Mouse (Mus musculus) small intestine, adult 2 months (tissue): ENCODE results near the gene Nadsyn1.

ENCODE experiments used
- CTCF ChIP-seq: fragments of 200-500 bp; IDR thresholded peaks from 2 replicates; pipeline ENCODE4 v1.5.1; 2012; ENCODE audit warnings: low read depth, mild to moderate bottlenecking, control low read depth, inconsistent platforms, low read length, moderate library complexity, mixed read lengths; ENCODE audit not compliant: insufficient replicate concordance, insufficient read length; ENCODE audit errors: extremely low read depth
- POLR2A ChIP-seq: fragments of 200-500 bp; IDR thresholded peaks from 2 replicates; pipeline ENCODE4 v1.6.1; 2012; ENCODE audit warnings: low read depth, mild to moderate bottlenecking, control low read depth, inconsistent platforms, low read length, moderate library complexity

DNA sequence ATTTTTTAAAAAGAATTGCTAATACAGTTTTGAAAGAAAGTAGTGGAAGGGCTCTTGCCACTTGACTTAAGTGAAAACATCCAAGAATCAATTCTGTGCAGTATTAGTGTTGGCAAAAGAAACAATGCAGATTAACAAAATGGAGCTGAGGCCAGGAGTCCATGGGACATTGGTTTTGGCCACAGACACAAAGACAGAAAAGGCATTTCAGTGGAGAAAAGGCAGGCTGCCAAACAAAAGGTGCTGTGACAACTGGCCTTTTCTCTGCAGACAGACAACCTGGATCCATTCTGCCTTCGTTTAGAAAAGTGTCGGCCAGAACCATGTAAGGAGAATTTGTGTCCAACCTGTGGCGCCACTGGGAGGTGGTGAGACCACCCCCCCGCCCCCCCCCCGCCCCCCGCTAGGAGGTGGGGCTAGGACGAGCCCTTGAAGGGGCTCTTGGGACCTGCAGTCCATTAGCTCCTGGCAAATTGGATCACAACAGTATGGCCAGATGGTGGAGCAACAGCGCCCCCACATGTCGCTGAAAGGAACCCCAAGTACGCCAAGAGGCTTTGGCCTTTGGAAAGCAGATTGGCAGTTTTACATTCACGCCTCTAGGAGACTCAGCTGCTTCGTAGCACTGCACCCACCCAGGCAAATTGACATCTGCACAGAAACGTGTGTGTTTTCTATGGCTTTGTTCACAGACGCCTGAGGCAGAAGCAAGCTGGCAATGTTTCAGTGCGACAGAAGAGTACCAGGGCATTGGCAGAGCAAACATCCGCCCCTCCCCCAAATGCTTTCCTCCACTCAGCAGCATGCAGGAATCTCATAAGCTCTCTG, 74.4 kb downstream of the Nadsyn1 start:
- TF ChIP-seq POLR2A: no peak
- TF ChIP-seq CTCF: peak; percentile 98
